Mouse (Mus musculus): ENCODE data around the gene Actl6a.
"Not testable (repeated sequence)": the region's sequence is repeated elsewhere in the genome, so short reads cannot be mapped to it uniquely, and the experiment has no call there.

The Actl6a gene

GRCm38 (mm10) chr3:32705647-32706348, at the start of gene Actl6a:
Gene Actl6a, plus strand, starts transcription at chr3:32706298.
- not testable (repeated sequence) for DNase-seq (ENCODE audit: low read depth, low spot score)

- DNase-seq (ENCODE audit: low read depth, low spot score) = no peak
Measured at GRCm38 (mm10) chr3:32656398-32656994, 49.6 kb upstream of the Actl6a start.

GRCm38 (mm10) chr3:32658401-32658800, 47.7 kb upstream of the Actl6a start:
- no peak for DNase-seq (ENCODE audit: low read depth, low spot score)

GRCm38 (mm10) chr3:32658821-32659220, 47.3 kb upstream of the Actl6a start:
- DNase-seq (ENCODE audit: low read depth, low spot score) = no peak

GRCm38 (mm10) chr3:32659506-32659905, 46.6 kb upstream of the Actl6a start:
- DNase-seq (ENCODE audit: low read depth, low spot score) = no peak

- DNase-seq (ENCODE audit: low read depth, low spot score) = peak; percentile 39
Measured at GRCm38 (mm10) chr3:32660276-32660675, 45.8 kb upstream of the Actl6a start.

GRCm38 (mm10) chr3:32660831-32661555, 45.1 kb upstream of the Actl6a start:
- no peak for DNase-seq (ENCODE audit: low read depth, low spot score)

- no peak for DNase-seq (ENCODE audit: low read depth, low spot score)
Measured at GRCm38 (mm10) chr3:32661556-32661930, 44.6 kb upstream of the Actl6a start.

- peak; percentile 9 for DNase-seq (ENCODE audit: low read depth, low spot score)
Measured at GRCm38 (mm10) chr3:32668256-32668959, 37.7 kb upstream of the Actl6a start.

- DNase-seq (ENCODE audit: low read depth, low spot score) = peak; percentile 71
Measured at GRCm38 (mm10) chr3:32669211-32669610, 36.9 kb upstream of the Actl6a start.

GRCm38 (mm10) chr3:32670196-32670595, 35.9 kb upstream of the Actl6a start:
- no peak for DNase-seq (ENCODE audit: low read depth, low spot score)

GRCm38 (mm10) chr3:32673151-32673550, 32.9 kb upstream of the Actl6a start:
- DNase-seq (ENCODE audit: low read depth, low spot score) = no peak

GRCm38 (mm10) chr3:32676393-32676792, 29.7 kb upstream of the Actl6a start:
- no peak for DNase-seq (ENCODE audit: low read depth, low spot score)

- no peak for DNase-seq (ENCODE audit: low read depth, low spot score)
Measured at GRCm38 (mm10) chr3:32682910-32683531, 23.1 kb upstream of the Actl6a start.

- no peak for DNase-seq (ENCODE audit: low read depth, low spot score)
Measured at GRCm38 (mm10) chr3:32684631-32685030, 21.5 kb upstream of the Actl6a start.

GRCm38 (mm10) chr3:32686537-32686936, 19.6 kb upstream of the Actl6a start:
- DNase-seq (ENCODE audit: low read depth, low spot score) = no peak

GRCm38 (mm10) chr3:32687156-32687555, 18.9 kb upstream of the Actl6a start:
- no peak for DNase-seq (ENCODE audit: low read depth, low spot score)

- no peak for DNase-seq (ENCODE audit: low read depth, low spot score)
Measured at GRCm38 (mm10) chr3:32689567-32689999, 16.5 kb upstream of the Actl6a start.

- no peak for DNase-seq (ENCODE audit: low read depth, low spot score)
Measured at GRCm38 (mm10) chr3:32690008-32690407, 16.1 kb upstream of the Actl6a start.

- DNase-seq (ENCODE audit: low read depth, low spot score) = no peak
Measured at GRCm38 (mm10) chr3:32690901-32691300, 15.2 kb upstream of the Actl6a start.

GRCm38 (mm10) chr3:32691841-32692240, 14.3 kb upstream of the Actl6a start:
- DNase-seq (ENCODE audit: low read depth, low spot score) = no peak

- DNase-seq (ENCODE audit: low read depth, low spot score) = no peak
Measured at GRCm38 (mm10) chr3:32694211-32694610, 11.9 kb upstream of the Actl6a start.
